Mouse (Mus musculus) forebrain, embryonic 16.5 days (tissue): Measurements from ENCODE around the gene Cdk5r1. TPM values are rescaled to one million over a fixed set of nuclear protein-coding genes. Genes with fewer than 3 reads are reported as not detected.
A peak's percentile ranks its signal among the peaks of the same experiment; 100 is the strongest.

Experiments
- ATAC-seq: fragments of 200-750 bp; cut with Nextera tagmentation; 2 replicates; pipeline ENCODE4 v1.8.0; 2017; ENCODE audit warnings: mild to moderate bottlenecking, moderate library complexity
- H3K27ac ChIP-seq: fragments of 300-500 bp; sonication (generic); 2 replicates; pipeline ENCODE4 v1.5.1; 2014; ENCODE audit warnings: low read length, control low read depth
- H3K27me3 ChIP-seq: fragments of 300-500 bp; sonication (generic); replicated peaks from 2 replicates; pipeline ENCODE4 v1.6.1; 2014; ENCODE audit warnings: low read length; ENCODE audit not compliant: control insufficient read depth, insufficient read depth
- H3K36me3 ChIP-seq: fragments of 300-500 bp; sonication (generic); 2 replicates; pipeline ENCODE4 v1.6.1; 2014; ENCODE audit not compliant: control insufficient read depth, insufficient read depth
- H3K4me1 ChIP-seq: fragments of 300-500 bp; sonication (generic); replicated peaks from 2 replicates; pipeline ENCODE4 v1.6.1; 2014; ENCODE audit warnings: low read length; ENCODE audit not compliant: control insufficient read depth, insufficient read depth
- H3K4me2 ChIP-seq: fragments of 300-500 bp; sonication (generic); 2 replicates; pipeline ENCODE4 v1.6.1; 2014; ENCODE audit warnings: mild to moderate bottlenecking, low read length, control low read depth
- H3K4me3 ChIP-seq: fragments of 300-500 bp; sonication (generic); replicated peaks from 2 replicates; pipeline ENCODE4 v1.5.1; 2014; ENCODE audit warnings: mild to moderate bottlenecking, low read length, control low read depth
- H3K9ac ChIP-seq: fragments of 300-500 bp; sonication (generic); replicated peaks from 2 replicates; pipeline ENCODE4 v1.6.1; 2014; ENCODE audit warnings: low read depth, low read length, control low read depth
- H3K9me3 ChIP-seq: fragments of 300-500 bp; sonication (generic); 2 replicates; pipeline ENCODE4 v1.6.1; 2016; ENCODE audit warnings: low read length; ENCODE audit not compliant: control insufficient read depth
- WGBS: fragments of 180-500 bp; shearing (Covaris S2); extraction: QIAGEN DNeasy Blood & Tissue Kit; methylation state at CpG from one replicate; pipeline ENCODE4 v1.1.7; 2014; 5-methylcytosine and 5-hydroxymethylcytosine counted together
- polyA plus RNA-seq: library from polyadenylated mRNA; unstranded; fragments of >200 nt; fragmentation: Nextera tagmentation; extraction: Ambion mirVana; gene quantifications from 2 replicates; pipeline ENCODE4 v1.2.1, GENCODE M21; 2015

Cdk5r1 gene
- polyA plus RNA-seq, 1 experiment from 2014 or later, result 109 TPM

GRCm38 (mm10) chr11:80497225-80497919 lies 20.5 kb downstream of the Cdk5r1 start:
- H3K36me3 ChIP-seq, result no peaks in the 10 kb centered on the region
- no peak overlapping the region for H3K27ac ChIP-seq
- H3K4me3 ChIP-seq, result no peak overlapping the region
- no peak for ATAC-seq
- H3K27me3 ChIP-seq, result no peaks in the 10 kb centered on the region
- peaks cover 20% of the 10 kb centered on the region for H3K4me1 ChIP-seq
- H3K4me2 ChIP-seq, result no peak overlapping the region
- 81% methylated on average over 10 of the region's 10 CpGs for WGBS
- H3K9me3 ChIP-seq, result no peaks in the 10 kb centered on the region
- H3K9ac ChIP-seq, result no peak overlapping the region

GRCm38 (mm10) chr11:80498328-80499070 lies 21.7 kb downstream of the Cdk5r1 start:
- no peak overlapping the region for H3K4me3 ChIP-seq
- 43% methylated on average over 11 of the region's 11 CpGs for WGBS
- peak overlapping the region; percentile 35 for H3K9ac ChIP-seq

GRCm38 (mm10) chr11:80499550-80499952 lies 22.7 kb downstream of the Cdk5r1 start:
- H3K9me3 ChIP-seq, result no peaks in the 10 kb centered on the region
- H3K4me3 ChIP-seq, result no peak overlapping the region
- H3K27me3 ChIP-seq, result no peaks in the 10 kb centered on the region
- no peak overlapping the region for H3K9ac ChIP-seq
- H3K4me2 ChIP-seq, result no peak overlapping the region
- ATAC-seq, result no peak
- WGBS, result 69% methylated on average over 4 of the region's 4 CpGs
- H3K27ac ChIP-seq, result peak overlapping the region; percentile 66; the same call in 1 of the 2 replicates
- no peaks in the 10 kb centered on the region for H3K36me3 ChIP-seq
- H3K4me1 ChIP-seq, result peaks cover 34% of the 10 kb centered on the region

More at GRCm38 (mm10) chr11:80498328-80499070, 21.7 kb downstream of the Cdk5r1 start:
- peaks cover 26% of the 10 kb centered on the region for H3K4me1 ChIP-seq
- no peaks in the 10 kb centered on the region for H3K36me3 ChIP-seq
- H3K27me3 ChIP-seq, result no peaks in the 10 kb centered on the region
- ATAC-seq, result peak; percentile 59
- no peak overlapping the region for H3K4me2 ChIP-seq
- H3K27ac ChIP-seq, result peak overlapping the region; percentile 66
- no peaks in the 10 kb centered on the region for H3K9me3 ChIP-seq

- Histone ChIP-seq H3K36me3 (no peaks in the 10 kb centered on the region), H3K9ac (peak overlapping the region; percentile 65), H3K4me1 (peaks cover 47% of the 10 kb centered on the region), H3K4me2 (peak overlapping the region; percentile 37; the same call in 1 of the 2 replicates), H3K9me3 (no peaks in the 10 kb centered on the region), H3K27ac (peak overlapping the region; percentile 100), H3K4me3 (no peak overlapping the region), H3K27me3 (no peaks in the 10 kb centered on the region)
- no peak for ATAC-seq
- WGBS, result 76% methylated on average over 6 of the region's 6 CpGs
Observed at GRCm38 (mm10) chr11:80503281-80503680, 26.5 kb downstream of the Cdk5r1 start.

GRCm38 (mm10) chr11:80503726-80504452 lies 27.1 kb downstream of the Cdk5r1 start:
- 10% methylated on average over 13 of the region's 13 CpGs for WGBS
- Histone ChIP-seq H3K36me3 (no peaks in the 10 kb centered on the region), H3K4me2 (peak overlapping the region; percentile 50), H3K27me3 (no peaks in the 10 kb centered on the region), H3K9ac (peak overlapping the region; percentile 65), H3K4me1 (peaks cover 47% of the 10 kb centered on the region), H3K4me3 (0 out of 2 replicates have a peak overlapping the region, but pooled peaks have one; percentile 12), H3K9me3 (no peaks in the 10 kb centered on the region), H3K27ac (peak overlapping the region; percentile 100)
- ATAC-seq, result peak; percentile 97

- Histone ChIP-seq H3K27me3 (no peaks in the 10 kb centered on the region), H3K4me3 (no peak overlapping the region), H3K9ac (peak overlapping the region; percentile 10), H3K4me1 (peaks cover 45% of the 10 kb centered on the region), H3K9me3 (no peaks in the 10 kb centered on the region), H3K4me2 (peak overlapping the region; percentile 50), H3K36me3 (no peaks in the 10 kb centered on the region), H3K27ac (peak overlapping the region; percentile 100)
- WGBS, result 34% methylated on average over 6 of the region's 6 CpGs
- peak; percentile 4; the same call in 1 of the 2 replicates for ATAC-seq
Observed at GRCm38 (mm10) chr11:80504519-80505385, 27.9 kb downstream of the Cdk5r1 start.

GRCm38 (mm10) chr11:80505581-80505980 lies 28.8 kb downstream of the Cdk5r1 start:
- peaks cover 49% of the 10 kb centered on the region for H3K4me1 ChIP-seq
- ATAC-seq, result no peak
- WGBS, result 84% methylated on average over 3 of the region's 3 CpGs

GRCm38 (mm10) chr11:80506483-80506882 lies 29.7 kb downstream of the Cdk5r1 start:
- ATAC-seq, result no peak
- Histone ChIP-seq H3K4me3 (no peak overlapping the region), H3K27ac (no peak overlapping the region), H3K9ac (no peak overlapping the region), H3K4me2 (no peak overlapping the region), H3K27me3 (no peaks in the 10 kb centered on the region), H3K4me1 (peaks cover 49% of the 10 kb centered on the region), H3K36me3 (no peaks in the 10 kb centered on the region), H3K9me3 (no peaks in the 10 kb centered on the region)

More at GRCm38 (mm10) chr11:80505581-80505980, 28.8 kb downstream of the Cdk5r1 start:
- Histone ChIP-seq H3K4me3 (no peak overlapping the region), H3K9me3 (no peaks in the 10 kb centered on the region), H3K27me3 (no peaks in the 10 kb centered on the region), H3K4me2 (no peak overlapping the region), H3K27ac (peak overlapping the region; percentile 100), H3K9ac (no peak overlapping the region), H3K36me3 (no peaks in the 10 kb centered on the region)
